Mouse (Mus musculus) forebrain, embryonic 12.5 days (tissue): ENCODE data around the gene Ncbp1. TPM values are rescaled to one million over a fixed set of nuclear protein-coding genes. Genes with fewer than 3 reads are reported as not detected.

Source experiments
- polyA plus RNA-seq: library from polyadenylated mRNA; unstranded; fragments of >200 nt; fragmentation: Nextera tagmentation; extraction: Ambion mirVana; gene quantifications from 2 replicates; pipeline ENCODE4 v1.2.1, GENCODE M21; 2016

The Ncbp1 gene
- polyA plus RNA-seq, 1 experiment from 2014 or later = 129 TPM

Other genes with a start within 250 kb of the Ncbp1 start
- 0.11 and 0.17 TPM in 2 replicates for gene Ccdc180, start 248.3 kb upstream of the Ncbp1 start, polyA plus RNA-seq
- gene Tdrd7, start 173.3 kb upstream of the Ncbp1 start, polyA plus RNA-seq = 12.2 and 14.3 TPM in 2 replicates
- gene Tmod1, start 99.7 kb upstream of the Ncbp1 start, polyA plus RNA-seq = 0.67 and 1.1 TPM in 2 replicates
- gene Tstd2, start 81 bp downstream of the Ncbp1 start, polyA plus RNA-seq = 56.1 and 60.6 TPM in 2 replicates
- gene Xpa, start 57.7 kb downstream of the Ncbp1 start, polyA plus RNA-seq = 27.6 and 35.3 TPM in 2 replicates
- not detected in 2 replicates for gene Foxe1, start 205.0 kb downstream of the Ncbp1 start, polyA plus RNA-seq